Mouse (Mus musculus) megakaryocyte, embryonic 14.5 days (primary cell): ENCODE measurements around the gene Wdr90. TPM values are rescaled to one million over a fixed set of nuclear protein-coding genes. Genes with fewer than 3 reads are reported as not detected.
A peak's percentile ranks its signal among the peaks of the same experiment; 100 is the strongest.

Source experiments
- H3K27me3 ChIP-seq: replicated peaks from 2 replicates; pipeline ENCODE3; 2012; ENCODE audit warnings: inconsistent platforms
- H3K36me3 ChIP-seq: replicated peaks from 2 replicates; pipeline ENCODE3; 2012; ENCODE audit warnings: low read length, inconsistent platforms, mixed read lengths
- H3K4me1 ChIP-seq: 2 replicates; pipeline ENCODE4 v1.6.1; 2012; ENCODE audit warnings: inconsistent platforms
- H3K4me3 ChIP-seq: replicated peaks from 2 replicates; pipeline ENCODE3; 2012; ENCODE audit warnings: moderate library complexity, mild to moderate bottlenecking, inconsistent platforms
- H3K9me3 ChIP-seq: 2 replicates; pipeline ENCODE4 v1.6.1; 2012; ENCODE audit warnings: inconsistent platforms
- FLI1 ChIP-seq: IDR thresholded peaks from 2 replicates; pipeline ENCODE4 v1.6.1; 2012; ENCODE audit warnings: low read length, inconsistent platforms, mixed read lengths
- GATA1 ChIP-seq: IDR thresholded peaks from 3 replicates; pipeline ENCODE4 v1.6.1; 2012; ENCODE audit warnings: mixed read lengths, low read length, inconsistent platforms, borderline replicate concordance
- polyA plus RNA-seq: library from polyadenylated mRNA; stranded (reverse); fragments of >175 nt; gene quantifications from 2 replicates; pipeline ENCODE4 v1.2.3, GENCODE M21; 2012; ENCODE audit warnings: low replicate concordance; ENCODE audit not compliant: insufficient read depth

Gene Wdr90
- polyA plus RNA-seq, 1 experiment, result 6.0 TPM

DNA sequence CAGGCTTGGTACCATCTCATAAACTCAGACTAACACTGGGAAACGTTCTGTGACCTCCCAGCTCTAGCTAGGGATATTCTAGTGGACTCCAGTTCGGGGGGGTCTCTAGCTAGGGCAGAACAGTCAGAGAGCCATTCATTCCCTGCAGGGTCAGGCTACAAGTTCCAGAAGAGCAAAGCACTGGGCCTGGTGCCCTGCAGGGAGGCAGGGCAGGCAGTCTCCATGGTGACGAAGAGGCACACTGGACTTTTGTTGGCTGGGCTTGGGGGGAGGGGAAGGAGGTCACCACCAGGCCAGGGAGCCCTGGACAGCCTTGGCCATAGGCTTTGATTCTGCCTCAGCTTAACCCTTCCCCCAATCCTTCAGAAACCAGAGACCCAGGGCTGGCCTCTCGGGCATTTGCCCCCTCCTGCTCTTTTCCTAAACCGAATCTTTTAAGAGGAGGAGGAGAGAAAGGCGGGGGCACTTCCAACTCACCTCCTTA is 65.7 kb downstream of the Wdr90 start, which contains the start of gene AC134908.4:
AC134908.4 (minus strand) TSS at position 51 of the 484 bp plus-strand sequence.
- H3K4me1 ChIP-seq, result peaks cover 69% of the 10 kb centered on the region
- H3K4me3 ChIP-seq, result peak within 1 kb of the TSS; percentile 91
- peaks cover 21% of the 10 kb centered on the region for H3K27me3 ChIP-seq
- TF ChIP-seq FLI1 (no peak), GATA1 (no peak)
- no peaks in the 10 kb centered on the region for H3K9me3 ChIP-seq
- peaks cover 15% of the 10 kb centered on the region for H3K36me3 ChIP-seq

DNA sequence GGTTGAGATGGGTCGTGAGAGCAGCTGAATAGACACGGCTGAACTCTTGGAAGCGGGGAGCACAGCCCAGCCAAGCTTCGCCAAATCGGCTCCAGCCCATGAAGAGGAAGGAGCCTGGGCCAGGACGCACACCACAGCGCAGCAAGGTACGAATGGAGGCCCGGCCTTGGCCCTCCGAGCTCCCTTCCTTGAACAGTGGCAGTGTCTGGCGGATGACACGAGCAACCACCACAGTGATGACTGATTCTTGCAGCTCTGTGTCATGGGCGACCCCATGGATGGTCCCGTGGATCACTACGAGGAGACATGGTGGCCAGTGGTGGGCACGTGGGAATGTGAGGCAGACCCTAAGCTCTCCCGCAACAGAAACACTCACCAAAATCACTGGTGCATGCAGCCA is 66.3 kb downstream of the Wdr90 start:
- TF ChIP-seq FLI1 (no peak), GATA1 (no peak)
- Histone ChIP-seq H3K4me1 (peaks cover 71% of the 10 kb centered on the region), H3K9me3 (no peaks in the 10 kb centered on the region)

More for the DNA sequence above, 66.3 kb downstream of the Wdr90 start:
- H3K4me3 ChIP-seq, result peak overlapping the region; percentile 13
- H3K36me3 ChIP-seq, result peaks cover 19% of the 10 kb centered on the region
- peaks cover 21% of the 10 kb centered on the region for H3K27me3 ChIP-seq

Other genes starting within 250 kb of the Wdr90 start
- not detected in 2 replicates for gene Gng13, start 144.3 kb downstream of the Wdr90 start, polyA plus RNA-seq
- 4.6 and 30.7 TPM in 2 replicates for gene Chtf18, start 134.1 kb downstream of the Wdr90 start, polyA plus RNA-seq
- 27.9 and 63.5 TPM in 2 replicates for gene Rpusd1, start 133.8 kb downstream of the Wdr90 start, polyA plus RNA-seq
- gene Mslnl, start 125.5 kb downstream of the Wdr90 start, polyA plus RNA-seq, result 1.1 TPM in 1 of 2 replicates, not detected in the other
- gene Msln, start 107.1 kb downstream of the Wdr90 start, polyA plus RNA-seq, result not detected in 2 replicates
- 5.5 and 12.7 TPM in 2 replicates for gene Narfl, start 87.7 kb downstream of the Wdr90 start, polyA plus RNA-seq
- gene Haghl, start 75.8 kb downstream of the Wdr90 start, polyA plus RNA-seq, result 14.8 and 29.7 TPM in 2 replicates
- gene Ccdc78, start 74.9 kb downstream of the Wdr90 start, polyA plus RNA-seq, result not detected in 2 replicates
- gene Fam173a, start 68.6 kb downstream of the Wdr90 start, polyA plus RNA-seq, result 17.4 and 23.4 TPM in 2 replicates
- not detected in 2 replicates for gene AC134908.4, start 65.8 kb downstream of the Wdr90 start, polyA plus RNA-seq
- gene Metrn, start 64.4 kb downstream of the Wdr90 start, polyA plus RNA-seq, result 59.9 and 91.1 TPM in 2 replicates
- gene Fbxl16, start 52.4 kb downstream of the Wdr90 start, polyA plus RNA-seq, result 0.15 TPM in 1 of 2 replicates, not detected in the other
- 6.4 and 8.2 TPM in 2 replicates for gene Wdr24, start 37.9 kb downstream of the Wdr90 start, polyA plus RNA-seq
- 2.4 and 7.8 TPM in 2 replicates for gene Jmjd8, start 32.6 kb downstream of the Wdr90 start, polyA plus RNA-seq
- 34.5 and 115 TPM in 2 replicates for gene Stub1, start 28.1 kb downstream of the Wdr90 start, polyA plus RNA-seq
- gene Rhbdl1, start 24.2 kb downstream of the Wdr90 start, polyA plus RNA-seq, result 2.9 and 3.8 TPM in 2 replicates
- 3.0 and 5.2 TPM in 2 replicates for gene Gm20683, start 19.7 kb downstream of the Wdr90 start, polyA plus RNA-seq
- 59.4 and 75.2 TPM in 2 replicates for gene Rhot2, start 16.6 kb downstream of the Wdr90 start, polyA plus RNA-seq
- gene Mcrip2, start 7.3 kb upstream of the Wdr90 start, polyA plus RNA-seq, result 77.6 and 205 TPM in 2 replicates
- 22.6 and 23.9 TPM in 2 replicates for gene Mettl26, start 13.6 kb upstream of the Wdr90 start, polyA plus RNA-seq
- gene Wfikkn1, start 19.4 kb upstream of the Wdr90 start, polyA plus RNA-seq, result 1.9 and 3.1 TPM in 2 replicates
- gene Rab40c, start 58.2 kb upstream of the Wdr90 start, polyA plus RNA-seq, result 8.8 and 24.8 TPM in 2 replicates
- gene Pigq, start 83.4 kb upstream of the Wdr90 start, polyA plus RNA-seq, result 48.5 and 65.5 TPM in 2 replicates
- not detected in 2 replicates for gene Nhlrc4, start 83.5 kb upstream of the Wdr90 start, polyA plus RNA-seq
- gene A930017K11Rik, start 91.1 kb upstream of the Wdr90 start, polyA plus RNA-seq, result not detected in 2 replicates
- 12.2 and 39.3 TPM in 2 replicates for gene Capn15, start 124.3 kb upstream of the Wdr90 start, polyA plus RNA-seq
- 2.7 and 4.0 TPM in 2 replicates for gene Rab11fip3, start 208.1 kb upstream of the Wdr90 start, polyA plus RNA-seq
- 0.35 and 1.5 TPM in 2 replicates for gene Decr2, start 228.8 kb upstream of the Wdr90 start, polyA plus RNA-seq
- gene Nme4, start 234.1 kb upstream of the Wdr90 start, polyA plus RNA-seq, result 28.9 and 32.8 TPM in 2 replicates